Mouse (Mus musculus): ENCODE results near the gene Satb2. TPM values are rescaled to one million over a fixed set of nuclear protein-coding genes. Genes with fewer than 3 reads are reported as not detected.

Gene Satb2
- polyA plus RNA-seq, 1 experiment = 2.0 TPM

DNA sequence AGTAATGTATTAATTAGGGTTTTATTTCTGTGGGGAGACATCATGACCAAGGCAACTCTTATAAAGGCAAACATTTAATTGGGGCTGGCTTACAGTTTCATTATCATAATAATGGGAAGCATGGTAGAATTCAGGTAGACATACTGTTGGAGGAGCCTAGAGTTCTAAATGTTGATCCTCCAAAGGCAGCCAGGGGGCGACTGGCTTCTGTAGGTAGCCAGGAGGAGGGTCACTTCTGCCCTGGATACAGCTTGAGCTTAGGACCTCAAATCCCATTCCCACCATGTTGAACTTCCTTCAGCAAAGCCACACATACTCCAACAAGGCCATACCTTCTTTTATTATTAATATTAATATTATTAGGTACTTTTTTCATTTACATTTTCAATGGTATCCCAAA is 225.2 kb downstream of the Satb2 start:
- TF ChIP-seq CTCF (IDR thresholded peaks at IDR 0.05; ENCODE audit: low read depth, low read length) = no peak
- TF ChIP-seq POLR2A (IDR thresholded peaks at IDR 0.05; ENCODE audit: borderline replicate concordance, low read depth, low read length) = no peak
- no peak overlapping the region for H3K4me3 ChIP-seq (ENCODE audit: insufficient read depth, low read length)
- H3K4me1 ChIP-seq (ENCODE audit: control insufficient read depth, insufficient read depth, low read length) = no peaks in the 10 kb centered on the region
- H3K27ac ChIP-seq (ENCODE audit: insufficient read depth, low read depth, low read length) = no peak overlapping the region

DNA sequence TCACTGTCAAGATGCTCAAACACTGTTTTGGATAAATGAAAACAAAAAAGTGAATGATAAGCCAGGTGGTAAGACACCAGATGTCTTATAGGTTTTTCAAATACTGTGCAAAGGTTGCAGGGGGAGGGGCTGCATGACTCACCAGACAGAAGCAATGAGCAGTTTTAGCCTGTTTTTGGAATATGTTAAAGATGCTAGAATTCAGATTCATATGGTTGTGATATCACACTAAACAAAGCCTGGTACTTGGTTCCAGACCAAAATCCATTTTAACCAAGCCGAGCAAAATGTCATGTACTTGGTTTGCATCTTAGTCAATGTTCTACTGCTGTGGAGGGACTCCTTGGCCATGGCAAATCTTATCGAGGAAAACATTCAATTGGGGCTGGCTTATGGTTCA is 227.8 kb downstream of the Satb2 start:
- Histone ChIP-seq H3K4me3 (ENCODE audit: insufficient read depth, low read length) (no peak overlapping the region), H3K4me1 (ENCODE audit: control insufficient read depth, insufficient read depth, low read length) (no peaks in the 10 kb centered on the region), H3K27ac (ENCODE audit: insufficient read depth, low read depth, low read length) (no peak overlapping the region)
- TF ChIP-seq CTCF (IDR thresholded peaks at IDR 0.05; ENCODE audit: low read depth, low read length) = no peak
- no peak for TF ChIP-seq POLR2A (IDR thresholded peaks at IDR 0.05; ENCODE audit: borderline replicate concordance, low read depth, low read length)

DNA sequence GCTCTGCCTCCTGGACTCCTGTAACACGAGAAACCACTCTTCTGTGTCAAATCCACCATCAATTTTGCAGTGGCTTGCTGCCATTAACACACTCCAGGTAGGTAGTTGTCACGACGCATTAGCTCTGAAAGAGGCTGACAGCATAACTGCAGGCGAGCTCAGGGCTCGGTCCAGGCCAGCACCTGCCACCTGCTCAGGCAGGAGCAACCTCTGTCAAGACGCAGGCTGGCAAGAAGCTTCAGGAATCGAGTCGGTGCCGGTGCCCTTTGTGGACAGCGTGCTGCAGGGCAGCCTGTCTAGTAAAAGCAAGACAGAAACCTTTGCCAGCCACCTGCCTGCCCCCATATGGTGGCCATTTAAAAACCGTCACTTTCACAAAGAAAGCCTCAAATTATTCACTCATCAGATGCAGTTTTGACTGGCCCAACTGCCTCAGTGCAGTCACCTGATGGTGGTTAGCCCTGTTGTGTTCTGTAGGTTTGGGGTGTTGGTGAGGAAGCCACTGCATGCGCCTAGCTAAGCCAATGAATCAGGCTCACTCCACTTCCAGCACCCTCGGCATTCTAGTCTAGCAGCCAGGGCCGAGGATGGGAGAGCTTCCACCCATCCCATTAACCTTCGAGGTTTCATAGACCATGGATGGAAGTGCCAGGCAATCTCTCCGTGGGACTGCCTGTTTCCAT is 228.7 kb downstream of the Satb2 start:
- Histone ChIP-seq H3K27ac (ENCODE audit: insufficient read depth, low read depth, low read length) (no peak overlapping the region), H3K4me1 (ENCODE audit: control insufficient read depth, insufficient read depth, low read length) (no peaks in the 10 kb centered on the region), H3K4me3 (ENCODE audit: insufficient read depth, low read length) (no peak overlapping the region)
- TF ChIP-seq CTCF (IDR thresholded peaks at IDR 0.05; ENCODE audit: low read depth, low read length) = no peak
- no peak for TF ChIP-seq POLR2A (IDR thresholded peaks at IDR 0.05; ENCODE audit: borderline replicate concordance, low read depth, low read length)

DNA sequence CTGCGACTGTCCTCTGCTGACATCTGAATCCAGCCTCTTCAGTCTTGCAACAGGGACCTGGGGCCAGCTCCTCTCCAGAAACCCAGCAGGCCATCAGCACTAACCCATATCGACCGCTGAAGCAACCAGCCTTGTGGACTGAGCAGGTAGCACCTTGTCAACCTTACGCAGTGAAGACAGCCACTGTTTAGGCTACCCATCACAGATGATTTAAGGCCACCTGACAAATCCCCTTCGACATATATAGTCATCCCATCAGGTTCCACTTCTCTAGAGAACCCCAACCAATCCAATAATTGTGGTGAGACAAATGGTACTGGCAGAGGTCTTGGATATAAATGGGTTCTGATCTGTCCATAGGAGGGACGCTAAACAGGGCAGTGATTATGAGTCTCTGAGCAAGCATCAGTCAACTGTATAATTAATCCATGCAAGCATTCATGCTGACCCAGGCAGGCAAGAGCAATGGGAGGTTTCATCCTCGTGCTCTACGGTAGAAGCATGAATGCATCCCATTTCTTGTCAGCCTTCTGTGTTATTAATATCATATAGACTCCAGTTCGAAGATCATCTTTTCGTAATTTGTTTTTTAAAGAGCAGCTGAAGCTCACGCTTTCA is 229.5 kb downstream of the Satb2 start:
- TF ChIP-seq POLR2A (IDR thresholded peaks at IDR 0.05; ENCODE audit: borderline replicate concordance, low read depth, low read length) = no peak
- no peak for TF ChIP-seq CTCF (IDR thresholded peaks at IDR 0.05; ENCODE audit: low read depth, low read length)
- Histone ChIP-seq H3K4me3 (ENCODE audit: insufficient read depth, low read length) (no peak overlapping the region), H3K27ac (ENCODE audit: insufficient read depth, low read depth, low read length) (no peak overlapping the region), H3K4me1 (ENCODE audit: control insufficient read depth, insufficient read depth, low read length) (no peaks in the 10 kb centered on the region)

Data from bone marrow macrophage, adult 2 months (primary cell).